Mouse (Mus musculus): ENCODE results near the gene Aplnr.

GRCm38 (mm10) chr2:85135099-85135498 is 926 bp upstream of the Aplnr start:
- TF ChIP-seq CTCF (IDR thresholded peaks at IDR 0.05; ENCODE audit: borderline replicate concordance, insufficient read depth, low read length) (no peak), POLR2A (IDR thresholded peaks at IDR 0.05; ENCODE audit: low read depth, low read length) (no peak)

All from embryonic fibroblast, embryonic 13.5 days (primary cell).